Mouse (Mus musculus) spleen, postnatal 36 days (tissue): ENCODE measurements around the gene Slc36a3.

Experiments
- DNase-seq, 2 experiments: peaks; one replicate each; pipeline ENCODE4 v3.0.0; 2022; ENCODE audit warnings: low spot score in 2 of 2, mixed read lengths in 1 of 2

Slc36a3 gene

GRCm38 (mm10) chr11:55076234-55076633, 75.3 kb downstream of the Slc36a3 start:
- peak; percentile 34 to 56 for DNase-seq

- DNase-seq = no peak
Observed at GRCm38 (mm10) chr11:55075602-55076001, 75.9 kb downstream of the Slc36a3 start.
